Mouse (Mus musculus): ENCODE measurements at regions not wholly inside any gene's neighbourhood (a gene's known extent, or its start where the extent isn't known, plus 50 kb on each side); places are given as distances from the start of the nearest gene placed in this dataset.

GRCm38 (mm10) chr1:177667041-177667791 lies 62.4 kb upstream of the 1700016C15Rik start:
- no peak for DNase-seq (ENCODE audit: low spot score in 2 of 2)

GRCm38 (mm10) chr1:177670576-177670975 lies 59.0 kb upstream of the 1700016C15Rik start:
- no peak for DNase-seq (ENCODE audit: low spot score in 2 of 2)

GRCm38 (mm10) chr1:177676657-177677056 lies 53.0 kb upstream of the 1700016C15Rik start:
- no peak for DNase-seq (ENCODE audit: low spot score in 2 of 2)

GRCm38 (mm10) chr1:177678832-177679231 lies 50.8 kb upstream of the 1700016C15Rik start:
- no peak for DNase-seq (ENCODE audit: low spot score in 2 of 2)

All from layer of hippocampus, adult 8-10 months (tissue).